Mouse (Mus musculus): ENCODE measurements around the gene Gm20532. TPM values are rescaled to one million over a fixed set of nuclear protein-coding genes. Genes with fewer than 3 reads are reported as not detected.

Gm20532 gene
- polyA plus RNA-seq, 1 experiment, result not detected

DNA sequence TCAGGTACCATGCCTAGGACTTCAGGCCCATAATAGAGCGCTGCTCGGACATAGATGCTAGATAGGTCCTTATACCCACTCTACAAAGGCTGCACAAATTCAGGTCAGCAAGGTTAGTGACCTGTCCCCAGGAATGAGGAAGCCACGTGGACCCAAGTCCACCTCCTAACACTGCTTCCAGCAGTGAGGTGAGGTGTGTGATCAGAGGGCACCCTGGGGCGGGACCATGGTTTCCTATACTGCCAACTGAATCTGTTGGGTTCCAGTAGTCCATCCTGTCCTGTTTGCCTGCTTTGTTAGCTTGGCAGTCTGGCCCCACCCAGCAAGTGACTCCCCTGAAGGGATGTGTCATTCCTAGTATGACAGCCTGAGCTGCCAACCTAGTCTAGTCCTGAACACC is 13.5 kb downstream of the Gm20532 start:
- H3K79me2 ChIP-seq (ENCODE audit: control insufficient read depth, insufficient read depth), result no peaks in the 10 kb centered on the region
- no peak overlapping the region for H3ac ChIP-seq (ENCODE audit: control insufficient read depth, insufficient read length)
- no peak overlapping the region for H3K4me2 ChIP-seq (ENCODE audit: low read depth)
- no peaks in the 10 kb centered on the region for H3K36me3 ChIP-seq (ENCODE audit: control insufficient read depth, insufficient read depth)
- no peak for TF ChIP-seq POLR2A (IDR thresholded peaks at IDR 0.05; ENCODE audit: insufficient read length, low read depth)
- TF ChIP-seq CEBPB (IDR thresholded peaks at IDR 0.05; ENCODE audit: insufficient read depth, poor library complexity, severe bottlenecking), result no peak
- no peak for TF ChIP-seq MYOD1 (IDR thresholded peaks at IDR 0.05; ENCODE audit: control insufficient read depth in 1 of 3, insufficient read length in 2 of 3, low read depth in 2 of 3)
- no peak for TF ChIP-seq E2F4 (IDR thresholded peaks at IDR 0.05; ENCODE audit: insufficient read depth)
- no peak for TF ChIP-seq MAX (IDR thresholded peaks at IDR 0.05; ENCODE audit: low read depth)
- no peak for TF ChIP-seq REST (IDR thresholded peaks at IDR 0.05; ENCODE audit: insufficient read depth, insufficient read length)
- TF ChIP-seq MYOG (IDR thresholded peaks at IDR 0.05; ENCODE audit: control insufficient read depth in 1 of 3, insufficient read depth in 1 of 3, insufficient read length in 2 of 3, low read depth in 2 of 3), result no peak
- no peak for TF ChIP-seq TCF12 (IDR thresholded peaks at IDR 0.05; ENCODE audit: insufficient read depth, poor library complexity, severe bottlenecking)
- TF ChIP-seq POLR2AphosphoS2 (IDR thresholded peaks at IDR 0.05; ENCODE audit: insufficient read length, low read depth), result no peak
- no peak overlapping the region for H3K4me3 ChIP-seq
- H3K27me3 ChIP-seq (ENCODE audit: control insufficient read depth, insufficient read depth, insufficient read length), result no peaks in the 10 kb centered on the region

DNA sequence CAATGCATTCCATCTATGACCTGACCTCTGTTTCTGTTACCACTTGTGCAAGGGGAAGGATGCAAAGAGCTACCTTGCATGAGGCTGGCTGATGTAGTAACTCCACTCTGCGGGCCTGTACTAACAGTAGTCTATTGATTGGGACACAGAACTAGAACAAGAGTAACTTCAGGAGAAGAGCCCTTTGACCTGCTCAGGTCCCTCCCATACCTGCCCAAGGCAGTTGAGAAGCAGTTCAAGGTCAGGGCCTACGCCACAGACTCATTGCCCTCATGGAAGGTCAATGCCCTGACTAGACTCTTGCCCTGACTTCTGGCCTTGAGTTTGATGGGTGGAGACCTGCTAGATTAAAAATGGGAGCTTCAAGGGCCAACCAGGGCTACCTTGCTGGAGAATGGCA is 14.2 kb downstream of the Gm20532 start:
- Histone ChIP-seq H3K27me3 (ENCODE audit: control insufficient read depth, insufficient read depth, insufficient read length) (no peaks in the 10 kb centered on the region), H3K36me3 (ENCODE audit: control insufficient read depth, insufficient read depth) (no peaks in the 10 kb centered on the region), H3K79me2 (ENCODE audit: control insufficient read depth, insufficient read depth) (no peaks in the 10 kb centered on the region), H3K4me3 (no peak overlapping the region), H3K4me2 (ENCODE audit: low read depth) (no peak overlapping the region), H3ac (ENCODE audit: control insufficient read depth, insufficient read length) (no peak overlapping the region)
- TF ChIP-seq CEBPB (IDR thresholded peaks at IDR 0.05; ENCODE audit: insufficient read depth, poor library complexity, severe bottlenecking) (no peak), TCF12 (IDR thresholded peaks at IDR 0.05; ENCODE audit: insufficient read depth, poor library complexity, severe bottlenecking) (no peak), POLR2AphosphoS2 (IDR thresholded peaks at IDR 0.05; ENCODE audit: insufficient read length, low read depth) (no peak), USF1 (IDR thresholded peaks at IDR 0.05; ENCODE audit: low read depth) (no peak), REST (IDR thresholded peaks at IDR 0.05; ENCODE audit: insufficient read depth, insufficient read length) (no peak), MYOD1 (IDR thresholded peaks at IDR 0.05; ENCODE audit: control insufficient read depth in 1 of 3, insufficient read length in 2 of 3, low read depth in 2 of 3) (no peak), E2F4 (IDR thresholded peaks at IDR 0.05; ENCODE audit: insufficient read depth) (no peak), MYOG (IDR thresholded peaks at IDR 0.05; ENCODE audit: control insufficient read depth in 1 of 3, insufficient read depth in 1 of 3, insufficient read length in 2 of 3, low read depth in 2 of 3) (no peak), SRF (IDR thresholded peaks at IDR 0.05; ENCODE audit: control insufficient read depth, insufficient read length, low read depth) (no peak), MAX (IDR thresholded peaks at IDR 0.05; ENCODE audit: low read depth) (no peak)

GRCm38 (mm10) chr2:26601595-26601994 is 15.2 kb downstream of the Gm20532 start:
- H3K4me3 ChIP-seq, result no peak overlapping the region
- no peak for TF ChIP-seq REST (IDR thresholded peaks at IDR 0.05; ENCODE audit: insufficient read depth, insufficient read length)
- TF ChIP-seq USF1 (IDR thresholded peaks at IDR 0.05; ENCODE audit: low read depth), result no peak
- TF ChIP-seq CEBPB (IDR thresholded peaks at IDR 0.05; ENCODE audit: insufficient read depth, poor library complexity, severe bottlenecking), result no peak
- no peak for TF ChIP-seq TCF12 (IDR thresholded peaks at IDR 0.05; ENCODE audit: insufficient read depth, poor library complexity, severe bottlenecking)
- TF ChIP-seq TCF3 (IDR thresholded peaks at IDR 0.05; ENCODE audit: insufficient read length, low read depth), result no peak
- TF ChIP-seq E2F4 (IDR thresholded peaks at IDR 0.05; ENCODE audit: insufficient read depth), result no peak
- TF ChIP-seq MYOD1 (IDR thresholded peaks at IDR 0.05; ENCODE audit: control insufficient read depth in 1 of 3, insufficient read length in 2 of 3, low read depth in 2 of 3), result no peak
- no peaks in the 10 kb centered on the region for H3K36me3 ChIP-seq (ENCODE audit: control insufficient read depth, insufficient read depth)

DNA sequence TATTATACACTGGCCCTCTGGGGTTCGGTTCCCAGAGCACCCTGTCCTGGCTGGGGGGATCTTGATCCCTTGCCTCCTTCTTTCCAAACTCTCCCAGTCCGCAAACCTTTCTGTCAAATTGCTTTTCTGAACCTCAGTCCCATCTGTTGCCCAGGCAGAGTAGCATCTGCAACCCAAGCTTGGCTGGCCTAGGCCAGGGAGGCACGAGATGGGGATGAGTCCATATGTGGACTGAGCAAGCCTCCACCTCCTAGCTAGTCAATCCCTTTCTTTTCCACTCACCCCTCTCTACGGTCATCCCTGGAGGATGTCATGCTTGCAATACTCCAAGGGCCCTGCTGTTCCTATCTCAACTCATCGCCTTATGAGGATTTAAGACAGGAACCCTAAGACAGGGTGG is 16.2 kb downstream of the Gm20532 start:
- no peaks in the 10 kb centered on the region for H3K27me3 ChIP-seq (ENCODE audit: control insufficient read depth, insufficient read depth, insufficient read length)
- peak overlapping the region; percentile 93 for H3K4me2 ChIP-seq (ENCODE audit: low read depth)
- H3K4me3 ChIP-seq, result peak overlapping the region; percentile 50
- TF ChIP-seq POLR2AphosphoS2 (IDR thresholded peaks at IDR 0.05; ENCODE audit: insufficient read length, low read depth) (no peak), TCF12 (IDR thresholded peaks at IDR 0.05; ENCODE audit: insufficient read depth, poor library complexity, severe bottlenecking) (no peak), TCF3 (IDR thresholded peaks at IDR 0.05; ENCODE audit: insufficient read length, low read depth) (no peak), SRF (IDR thresholded peaks at IDR 0.05; ENCODE audit: control insufficient read depth, insufficient read length, low read depth) (no peak), MYOD1 (IDR thresholded peaks at IDR 0.05; ENCODE audit: control insufficient read depth in 1 of 3, insufficient read length in 2 of 3, low read depth in 2 of 3) (no peak)
- no peaks in the 10 kb centered on the region for H3K79me2 ChIP-seq (ENCODE audit: control insufficient read depth, insufficient read depth)
- H3ac ChIP-seq (ENCODE audit: control insufficient read depth, insufficient read length), result no peak overlapping the region
- H3K36me3 ChIP-seq (ENCODE audit: control insufficient read depth, insufficient read depth), result no peaks in the 10 kb centered on the region

More at GRCm38 (mm10) chr2:26601595-26601994, 15.2 kb downstream of the Gm20532 start:
- no peak overlapping the region for H3K4me2 ChIP-seq (ENCODE audit: low read depth)
- no peaks in the 10 kb centered on the region for H3K79me2 ChIP-seq (ENCODE audit: control insufficient read depth, insufficient read depth)
- no peak overlapping the region for H3ac ChIP-seq (ENCODE audit: control insufficient read depth, insufficient read length)
- no peaks in the 10 kb centered on the region for H3K27me3 ChIP-seq (ENCODE audit: control insufficient read depth, insufficient read depth, insufficient read length)

- Histone ChIP-seq H3K4me2 (ENCODE audit: low read depth) (peak overlapping the region; percentile 93), H3ac (ENCODE audit: control insufficient read depth, insufficient read length) (peak overlapping the region; percentile 65), H3K36me3 (ENCODE audit: control insufficient read depth, insufficient read depth) (no peaks in the 10 kb centered on the region), H3K79me2 (ENCODE audit: control insufficient read depth, insufficient read depth) (no peaks in the 10 kb centered on the region), H3K27me3 (ENCODE audit: control insufficient read depth, insufficient read depth, insufficient read length) (no peaks in the 10 kb centered on the region), H3K4me3 (peak overlapping the region; percentile 50)
- TF ChIP-seq USF1 (IDR thresholded peaks at IDR 0.05; ENCODE audit: low read depth) (no peak), SRF (IDR thresholded peaks at IDR 0.05; ENCODE audit: control insufficient read depth, insufficient read length, low read depth) (no peak), POLR2A (IDR thresholded peaks at IDR 0.05; ENCODE audit: insufficient read length, low read depth) (no peak), MYOG (IDR thresholded peaks at IDR 0.05; ENCODE audit: control insufficient read depth in 1 of 3, insufficient read depth in 1 of 3, insufficient read length in 2 of 3, low read depth in 2 of 3) (no peak), TCF3 (IDR thresholded peaks at IDR 0.05; ENCODE audit: insufficient read length, low read depth) (no peak), TCF12 (IDR thresholded peaks at IDR 0.05; ENCODE audit: insufficient read depth, poor library complexity, severe bottlenecking) (no peak), REST (IDR thresholded peaks at IDR 0.05; ENCODE audit: insufficient read depth, insufficient read length) (no peak), E2F4 (IDR thresholded peaks at IDR 0.05; ENCODE audit: insufficient read depth) (no peak), CEBPB (IDR thresholded peaks at IDR 0.05; ENCODE audit: insufficient read depth, poor library complexity, severe bottlenecking) (no peak)
Measured at GRCm38 (mm10) chr2:26603159-26603558, 16.7 kb downstream of the Gm20532 start.

Data from myocyte (in vitro differentiated cells).